Mouse (Mus musculus): ENCODE measurements around the gene Vps51. TPM values are rescaled to one million over a fixed set of nuclear protein-coding genes. Genes with fewer than 3 reads are reported as not detected.
A peak's percentile ranks its signal among the peaks of the same experiment; 100 is the strongest.

The Vps51 gene
- polyA plus RNA-seq, 1 experiment: 72.9 TPM

DNA sequence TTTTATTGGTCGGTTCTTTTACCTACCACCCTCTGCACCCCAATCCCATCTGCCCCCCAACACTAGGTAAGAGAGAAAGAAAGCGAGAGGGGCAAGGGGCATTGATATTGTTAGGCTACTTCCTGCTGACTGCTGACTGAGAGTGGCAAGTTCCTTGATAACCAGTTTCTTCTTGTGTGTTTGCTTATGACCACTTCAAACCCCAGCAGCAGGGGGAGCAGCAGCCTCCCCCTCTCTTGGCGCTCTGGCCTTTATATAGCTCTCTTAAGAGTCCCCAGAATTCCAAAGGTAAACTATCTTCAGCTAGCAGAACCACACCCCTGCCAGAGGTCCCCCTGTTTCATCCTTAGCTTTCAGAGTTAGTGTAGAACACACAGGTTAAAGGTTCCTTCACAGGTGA is 56.8 kb downstream of the Vps51 start:
- Histone ChIP-seq H3K36me3 (ENCODE audit: control insufficient read depth, insufficient read depth, low read length) (no peaks in the 10 kb centered on the region), H3K27me3 (ENCODE audit: control insufficient read depth, insufficient read depth, low read length) (no peaks in the 10 kb centered on the region), H3K27ac (ENCODE audit: insufficient read depth, low read length) (no peak overlapping the region), H3K4me3 (ENCODE audit: extremely low read depth, insufficient read depth, insufficient read length) (no peak overlapping the region), H3K4me1 (ENCODE audit: control insufficient read depth, insufficient read depth, insufficient read length) (peaks cover 8% of the 10 kb centered on the region; the same call in 1 of the 2 replicates)
- TF ChIP-seq POLR2A (IDR thresholded peaks at IDR 0.05; ENCODE audit: low read depth, low read length) (no peak), CTCF (IDR thresholded peaks at IDR 0.05; ENCODE audit: extremely low read depth, insufficient read depth, insufficient read length, insufficient replicate concordance) (no peak)
- no peak for DNase-seq (ENCODE audit: low read depth in 1 of 2, low spot score in 2 of 2)
- 57% methylated on average over 3 of the region's 3 CpGs for WGBS

DNA sequence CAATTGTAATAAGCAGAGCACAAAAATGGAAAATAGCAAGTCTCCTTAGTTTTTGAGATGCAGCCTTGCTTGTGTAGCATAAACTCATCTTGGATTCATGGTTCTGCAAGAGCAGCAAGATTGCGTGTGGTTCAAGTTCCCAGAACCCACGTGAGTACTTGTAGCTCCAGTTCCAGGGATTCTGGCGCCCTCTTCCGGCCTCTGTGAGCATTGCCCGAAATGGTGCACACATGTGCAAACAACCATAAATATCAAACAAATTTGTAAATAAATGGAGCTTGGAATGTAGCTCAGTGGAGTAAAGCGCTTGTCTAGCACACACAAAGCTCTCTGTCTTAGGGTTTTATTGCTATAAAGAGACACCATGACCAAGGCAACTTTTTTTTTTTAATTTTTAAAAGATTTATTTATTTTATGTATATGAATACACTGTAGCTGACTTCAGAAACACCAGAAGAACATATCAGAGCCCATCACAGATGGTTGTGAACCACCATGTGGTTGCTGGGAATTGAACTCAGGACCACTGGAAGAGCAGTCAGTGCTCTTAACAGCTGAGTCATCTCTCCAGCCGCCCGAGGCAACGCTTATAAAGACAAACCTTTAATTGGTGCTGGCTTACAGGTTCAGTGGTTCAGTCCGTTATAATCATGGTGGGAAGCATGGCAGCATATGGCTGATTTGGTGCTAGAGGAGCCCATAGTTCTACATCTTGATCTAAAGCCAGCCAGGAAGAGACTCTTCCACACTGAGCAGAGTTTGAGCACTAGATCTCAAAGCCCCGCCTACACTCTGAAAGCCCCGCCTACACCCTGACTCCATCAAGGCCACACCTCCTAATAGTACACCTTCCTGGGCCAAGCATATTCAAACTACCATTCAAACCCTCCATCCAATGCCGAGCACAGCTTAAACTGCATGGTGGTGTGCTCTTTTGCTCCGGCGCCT is 58.6 kb downstream of the Vps51 start:
- H3K27me3 ChIP-seq (ENCODE audit: control insufficient read depth, insufficient read depth, low read length): no peaks in the 10 kb centered on the region
- no peak overlapping the region for H3K27ac ChIP-seq (ENCODE audit: insufficient read depth, low read length)
- 0 out of 2 replicates have a peak, but pooled peaks cover under 1% of the 10 kb centered on the region for H3K36me3 ChIP-seq (ENCODE audit: control insufficient read depth, insufficient read depth, low read length)
- no peak overlapping the region for H3K4me3 ChIP-seq (ENCODE audit: extremely low read depth, insufficient read depth, insufficient read length)
- peak; percentile 90; the same call in 1 of the 2 replicates for TF ChIP-seq CTCF (IDR thresholded peaks at IDR 0.05; ENCODE audit: extremely low read depth, insufficient read depth, insufficient read length, insufficient replicate concordance)
- TF ChIP-seq POLR2A (IDR thresholded peaks at IDR 0.05; ENCODE audit: low read depth, low read length): no peak
- 23% methylated on average over 15 of the region's 15 CpGs for WGBS
- peaks cover 13% of the 10 kb centered on the region; the same call in 1 of the 2 replicates for H3K4me1 ChIP-seq (ENCODE audit: control insufficient read depth, insufficient read depth, insufficient read length)
- peak; percentile 81 to 85 for DNase-seq (ENCODE audit: low read depth in 1 of 2, low spot score in 2 of 2)

Other genes with a start within 250 kb of the Vps51 start
- gene Frmd8, start 202.0 kb downstream of the Vps51 start, polyA plus RNA-seq (2012; rRNA removed): 42.3 and 43.9 TPM in 2 replicates
- 36.6 and 37.6 TPM in 2 replicates for gene Slc25a45, start 199.4 kb downstream of the Vps51 start, polyA plus RNA-seq (2012; rRNA removed)
- 1.3 TPM in 2 replicates for gene Tigd3, start 183.1 kb downstream of the Vps51 start, polyA plus RNA-seq (2012; rRNA removed)
- 59.9 and 74.8 TPM in 2 replicates for gene Dpf2, start 164.2 kb downstream of the Vps51 start, polyA plus RNA-seq (2012; rRNA removed)
- 8.1 and 8.2 TPM in 2 replicates for gene Cdc42ep2, start 152.4 kb downstream of the Vps51 start, polyA plus RNA-seq (2012; rRNA removed)
- 40.5 and 48.0 TPM in 2 replicates for gene Pola2, start 113.0 kb downstream of the Vps51 start, polyA plus RNA-seq (2012; rRNA removed)
- not detected in 2 replicates for gene Slc22a20, start 91.1 kb downstream of the Vps51 start, polyA plus RNA-seq (2012; rRNA removed)
- 50.8 and 53.0 TPM in 2 replicates for gene Capn1, start 61.3 kb downstream of the Vps51 start, polyA plus RNA-seq (2012; rRNA removed)
- gene Syvn1, start 30.7 kb downstream of the Vps51 start, polyA plus RNA-seq (2012; rRNA removed): 108 and 124 TPM in 2 replicates
- gene Mrpl49, start 19.4 kb downstream of the Vps51 start, polyA plus RNA-seq (2012; rRNA removed): 11.0 TPM in 2 replicates
- 1,884 and 3,019 TPM in 2 replicates for gene Fau, start 19.4 kb downstream of the Vps51 start, polyA plus RNA-seq (2012; rRNA removed)
- gene Znhit2, start 16.0 kb downstream of the Vps51 start, polyA plus RNA-seq (2012; rRNA removed): 38.5 and 61.3 TPM in 2 replicates
- gene Tm7sf2, start 8.9 kb downstream of the Vps51 start, polyA plus RNA-seq (2012; rRNA removed): 14.0 and 23.4 TPM in 2 replicates
- 0.34 TPM in 1 of 2 replicates, not detected in the other for gene Tmem262, start 2.8 kb upstream of the Vps51 start, polyA plus RNA-seq (2012; rRNA removed)
- gene Gm28374, start 5.0 kb upstream of the Vps51 start, polyA plus RNA-seq (2012; rRNA removed): 0.46 TPM in 1 of 2 replicates, not detected in the other
- 66.9 and 85.9 TPM in 2 replicates for gene Zfpl1, start 7.7 kb upstream of the Vps51 start, polyA plus RNA-seq (2012; rRNA removed)
- 3.6 and 4.4 TPM in 2 replicates for gene Cdca5, start 7.8 kb upstream of the Vps51 start, polyA plus RNA-seq (2012; rRNA removed)
- gene AC131692.1, start 17.2 kb upstream of the Vps51 start, polyA plus RNA-seq (2012; rRNA removed): 0.19 TPM in 1 of 2 replicates, not detected in the other
- 0.49 and 0.60 TPM in 2 replicates for gene Naaladl1, start 28.6 kb upstream of the Vps51 start, polyA plus RNA-seq (2012; rRNA removed)
- 30.4 and 46.7 TPM in 2 replicates for gene Sac3d1, start 41.4 kb upstream of the Vps51 start, polyA plus RNA-seq (2012; rRNA removed)
- 42.7 and 50.9 TPM in 2 replicates for gene Snx15, start 51.1 kb upstream of the Vps51 start, polyA plus RNA-seq (2012; rRNA removed)
- 8.0 and 10.8 TPM in 2 replicates for gene Batf2, start 63.8 kb upstream of the Vps51 start, polyA plus RNA-seq (2012; rRNA removed)
- gene Arl2, start 64.3 kb upstream of the Vps51 start, polyA plus RNA-seq (2012; rRNA removed): 51.8 and 64.8 TPM in 2 replicates
- gene Majin, start 107.2 kb upstream of the Vps51 start, polyA plus RNA-seq (2012; rRNA removed): 0.15 and 0.30 TPM in 2 replicates
- 0.42 and 0.57 TPM in 2 replicates for gene Gpha2, start 149.1 kb upstream of the Vps51 start, polyA plus RNA-seq (2012; rRNA removed)
- 36.9 and 56.1 TPM in 2 replicates for gene Ppp2r5b, start 158.6 kb upstream of the Vps51 start, polyA plus RNA-seq (2012; rRNA removed)
- gene Atg2a, start 164.4 kb upstream of the Vps51 start, polyA plus RNA-seq (2012; rRNA removed): 47.4 and 57.5 TPM in 2 replicates
- 285 and 377 TPM in 2 replicates for gene Ehd1, start 199.5 kb upstream of the Vps51 start, polyA plus RNA-seq (2012; rRNA removed)
- gene Cdc42bpg, start 229.2 kb upstream of the Vps51 start, polyA plus RNA-seq (2012; rRNA removed): 7.7 and 8.9 TPM in 2 replicates

All from spleen, adult 2 months (tissue).